Mouse (Mus musculus) heart, embryonic 13.5 days (tissue): Measurements from ENCODE around the gene Dusp28. TPM values are rescaled to one million over a fixed set of nuclear protein-coding genes. Genes with fewer than 3 reads are reported as not detected.

Experiments
- ATAC-seq: fragments of 200-750 bp; cut with Nextera tagmentation; 2 replicates; pipeline ENCODE4 v1.8.0; 2017; ENCODE audit warnings: moderate TSS enrichment; ENCODE audit not compliant: insufficient number of reproducible peaks, low FRiP score, low TSS enrichment; ENCODE audit errors: extremely low read depth
- H3K27ac ChIP-seq: fragments of 300-500 bp; sonication (generic); replicated peaks from 2 replicates; pipeline ENCODE4 v1.5.1; 2015; ENCODE audit warnings: moderate library complexity, mild to moderate bottlenecking, inconsistent platforms
- H3K27me3 ChIP-seq: fragments of 300-500 bp; sonication (generic); replicated peaks from 2 replicates; pipeline ENCODE4 v1.6.1; 2015; ENCODE audit warnings: mild to moderate bottlenecking, inconsistent platforms
- H3K36me3 ChIP-seq: fragments of 300-500 bp; sonication (generic); 2 replicates; pipeline ENCODE4 v1.6.1; 2015; ENCODE audit warnings: mild to moderate bottlenecking, inconsistent platforms
- H3K4me1 ChIP-seq: fragments of 300-500 bp; sonication (generic); 2 replicates; pipeline ENCODE4 v1.6.1; 2015; ENCODE audit warnings: inconsistent platforms
- H3K4me2 ChIP-seq: fragments of 300-500 bp; sonication (generic); 2 replicates; pipeline ENCODE4 v1.6.1; 2015; ENCODE audit warnings: inconsistent platforms, mild to moderate bottlenecking, moderate library complexity
- H3K4me3 ChIP-seq: fragments of 300-500 bp; sonication (generic); 2 replicates; pipeline ENCODE4 v1.5.1; 2015; ENCODE audit warnings: moderate library complexity, mild to moderate bottlenecking, inconsistent platforms
- H3K9ac ChIP-seq: fragments of 300-500 bp; sonication (generic); 2 replicates; pipeline ENCODE4 v1.6.1; 2015; ENCODE audit warnings: inconsistent platforms, mild to moderate bottlenecking, moderate library complexity
- H3K9me3 ChIP-seq: fragments of 300-500 bp; sonication (generic); 2 replicates; pipeline ENCODE4 v1.6.1; 2016; ENCODE audit warnings: inconsistent platforms
- WGBS: fragments of 180-500 bp; shearing (Covaris S2); methylation state at CpG from one replicate; pipeline ENCODE4 v1.1.7; 2015; ENCODE audit warnings: mixed read lengths; 5-methylcytosine and 5-hydroxymethylcytosine counted together
- polyA plus RNA-seq: library from polyadenylated mRNA; unstranded; fragments of >200 nt; fragmentation: Nextera tagmentation; extraction: Ambion mirVana; gene quantifications from 2 replicates; pipeline ENCODE4 v1.2.1, GENCODE M21; 2015

Gene Dusp28
- polyA plus RNA-seq, 1 experiment from 2014 or later: 9.8 TPM

- ATAC-seq: no peak
- Histone ChIP-seq H3K27ac (peak overlapping the region; percentile 67), H3K4me1 (peaks cover 22% of the 10 kb centered on the region), H3K9me3 (no peaks in the 10 kb centered on the region), H3K9ac (no peak overlapping the region), H3K4me2 (no peak overlapping the region), H3K36me3 (peaks cover 48% of the 10 kb centered on the region), H3K4me3 (no peak overlapping the region), H3K27me3 (peaks cover 14% of the 10 kb centered on the region)
- WGBS: 56% methylated on average over 4 of the region's 4 CpGs
Measured at GRCm38 (mm10) chr1:92921496-92921895, 14.7 kb downstream of the Dusp28 start.

GRCm38 (mm10) chr1:92930171-92930706, 23.5 kb downstream of the Dusp28 start:
- H3K27ac ChIP-seq: no peak overlapping the region
- H3K4me3 ChIP-seq: no peak overlapping the region
- H3K9me3 ChIP-seq: peaks cover 6% of the 10 kb centered on the region
- 17% methylated on average over 1 of the region's 1 CpGs for WGBS
- H3K4me2 ChIP-seq: no peak overlapping the region
- H3K9ac ChIP-seq: no peak overlapping the region
- no peak for ATAC-seq
- peaks cover 15% of the 10 kb centered on the region; the same call in 1 of the 2 replicates for H3K27me3 ChIP-seq
- peaks cover 15% of the 10 kb centered on the region for H3K4me1 ChIP-seq
- no peaks in the 10 kb centered on the region for H3K36me3 ChIP-seq

- Histone ChIP-seq H3K9me3 (peaks cover 6% of the 10 kb centered on the region), H3K27ac (peak overlapping the region; percentile 92), H3K4me1 (peaks cover 29% of the 10 kb centered on the region), H3K9ac (peak overlapping the region; percentile 85), H3K27me3 (peaks cover 6% of the 10 kb centered on the region; the same call in 1 of the 2 replicates), H3K4me2 (peak overlapping the region; percentile 85), H3K4me3 (peak overlapping the region; percentile 76), H3K36me3 (peaks cover 9% of the 10 kb centered on the region)
- 74% methylated on average over 4 of the region's 4 CpGs for WGBS
- no peak for ATAC-seq
Measured at GRCm38 (mm10) chr1:92933611-92934010, 26.8 kb downstream of the Dusp28 start.

GRCm38 (mm10) chr1:92934182-92934827, 27.5 kb downstream of the Dusp28 start, which contains the start of gene Capn10:
Capn10 (plus strand) TSS chr1:92934376.
- H3K4me1 ChIP-seq: peaks cover 29% of the 10 kb centered on the region
- WGBS: under 1% methylated on average over 45 of the region's 45 CpGs
- peaks cover 6% of the 10 kb centered on the region for H3K9me3 ChIP-seq
- H3K27ac ChIP-seq: peak within 1 kb of the TSS; percentile 92
- H3K4me2 ChIP-seq: peak within 1 kb of the TSS; percentile 85
- H3K36me3 ChIP-seq: peaks cover 16% of the 10 kb centered on the region
- H3K4me3 ChIP-seq: peak within 1 kb of the TSS; percentile 76
- H3K9ac ChIP-seq: peak within 1 kb of the TSS; percentile 85
- no peaks in the 10 kb centered on the region; the same call in 1 of the 2 replicates for H3K27me3 ChIP-seq
- ATAC-seq: peak; percentile 96

DNA sequence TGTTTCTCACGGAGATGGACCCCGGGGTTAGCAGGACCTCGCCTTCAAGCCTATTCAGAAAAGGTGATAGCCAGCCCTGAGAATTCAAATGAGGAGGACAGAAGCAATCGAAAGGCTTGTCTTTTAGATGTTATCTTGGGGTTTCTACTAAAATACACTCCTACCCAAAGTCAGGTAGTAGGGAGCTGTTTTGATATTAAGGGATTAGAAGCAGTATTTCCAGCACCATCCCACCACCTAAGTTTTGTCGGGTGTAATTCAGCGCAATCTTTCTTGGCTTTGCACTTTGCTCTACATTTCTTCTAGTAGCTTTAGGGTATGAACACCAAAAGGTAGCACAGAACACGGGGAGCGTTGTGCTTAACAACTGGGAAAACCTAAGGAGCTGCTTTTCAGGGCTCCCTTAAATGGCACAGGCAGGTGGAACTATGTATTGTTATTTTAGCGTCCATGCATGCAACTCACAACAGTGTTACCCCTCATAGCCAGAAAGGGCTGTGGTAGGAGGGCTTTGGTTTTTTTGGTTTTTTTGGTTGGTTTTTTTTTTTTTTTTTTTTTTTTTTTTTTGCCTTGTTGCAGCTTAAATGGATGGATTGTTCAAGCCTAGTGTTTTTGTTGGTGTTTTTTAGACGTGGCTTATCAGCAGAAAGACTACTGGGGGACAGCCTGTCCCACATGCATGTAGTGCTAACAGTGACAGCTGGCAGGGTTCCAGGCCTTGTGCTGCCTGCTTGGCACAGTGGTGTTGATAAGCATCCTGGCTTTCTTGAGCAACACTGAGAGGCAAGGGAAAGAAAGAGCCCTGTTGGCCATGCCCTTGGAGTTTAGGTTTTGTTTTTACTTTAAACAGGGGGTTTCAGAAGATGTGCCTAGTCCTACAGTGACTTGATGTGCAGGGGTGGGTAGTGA, 28.5 kb downstream of the Dusp28 start:
- H3K9me3 ChIP-seq: peaks cover 6% of the 10 kb centered on the region
- ATAC-seq: no peak
- H3K36me3 ChIP-seq: peaks cover 26% of the 10 kb centered on the region
- peak overlapping the region; percentile 85 for H3K9ac ChIP-seq
- WGBS: 19% methylated on average over 10 of the region's 10 CpGs
- peak overlapping the region; percentile 76 for H3K4me3 ChIP-seq
- H3K27me3 ChIP-seq: no peaks in the 10 kb centered on the region; the same call in 1 of the 2 replicates
- peak overlapping the region; percentile 85 for H3K4me2 ChIP-seq
- H3K4me1 ChIP-seq: peaks cover 26% of the 10 kb centered on the region
- peak overlapping the region; percentile 92 for H3K27ac ChIP-seq

DNA sequence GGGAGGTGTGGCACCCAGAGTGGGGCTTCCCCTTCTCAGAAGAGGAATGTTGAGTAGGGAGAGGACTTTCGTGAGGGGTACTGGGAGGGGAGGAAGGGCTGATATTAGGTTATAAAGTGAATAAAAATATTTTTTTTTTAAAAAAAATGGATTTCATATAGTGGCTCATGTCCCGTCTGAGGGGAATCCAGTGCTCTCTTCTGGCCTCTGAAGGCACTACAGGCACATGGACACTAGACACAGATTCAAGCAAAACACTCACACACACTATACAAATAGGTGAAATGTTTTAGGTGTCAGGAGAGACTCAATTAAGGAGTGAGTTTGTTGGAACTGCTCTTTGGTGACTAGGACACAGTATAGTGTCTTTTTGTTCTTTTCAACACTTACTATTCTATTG, 29.2 kb downstream of the Dusp28 start:
- Histone ChIP-seq H3K27me3 (no peaks in the 10 kb centered on the region; the same call in 1 of the 2 replicates), H3K9me3 (peaks cover 6% of the 10 kb centered on the region), H3K9ac (peak overlapping the region; percentile 85), H3K4me1 (peaks cover 24% of the 10 kb centered on the region), H3K4me3 (peak overlapping the region; percentile 76), H3K36me3 (peaks cover 32% of the 10 kb centered on the region), H3K4me2 (peak overlapping the region; percentile 85), H3K27ac (no peak overlapping the region)
- whole genome bisulfite sequencing: 29% methylated on average over 2 of the region's 2 CpGs
- no peak for ATAC-seq

DNA sequence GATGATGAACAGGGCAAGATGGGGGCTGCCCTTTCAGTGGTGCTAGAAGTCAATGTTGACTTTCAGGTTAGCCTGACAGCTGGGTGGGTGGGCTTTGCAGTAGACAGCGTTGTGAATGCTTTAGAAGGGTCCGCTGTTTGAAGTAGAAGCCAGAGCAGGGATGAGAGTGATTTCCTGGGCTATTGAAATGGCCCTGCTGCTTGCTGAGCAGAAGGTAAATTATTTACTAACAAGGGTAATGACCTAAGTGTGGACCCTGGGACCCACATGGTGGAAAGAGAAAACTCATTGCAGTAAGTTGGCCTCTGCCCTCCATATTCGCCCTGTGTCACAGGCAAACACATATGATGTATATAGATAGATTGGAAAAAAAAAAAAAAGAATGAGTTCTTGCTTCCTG, 29.7 kb downstream of the Dusp28 start:
- no peak overlapping the region for H3K4me2 ChIP-seq
- no peak for ATAC-seq
- H3K4me3 ChIP-seq: no peak overlapping the region
- WGBS: 75% methylated on average over 3 of the region's 3 CpGs
- H3K36me3 ChIP-seq: peaks cover 37% of the 10 kb centered on the region
- no peak overlapping the region for H3K9ac ChIP-seq
- H3K27ac ChIP-seq: no peak overlapping the region
- H3K27me3 ChIP-seq: no peaks in the 10 kb centered on the region; the same call in 1 of the 2 replicates
- peaks cover 6% of the 10 kb centered on the region for H3K9me3 ChIP-seq
- peaks cover 24% of the 10 kb centered on the region for H3K4me1 ChIP-seq

DNA sequence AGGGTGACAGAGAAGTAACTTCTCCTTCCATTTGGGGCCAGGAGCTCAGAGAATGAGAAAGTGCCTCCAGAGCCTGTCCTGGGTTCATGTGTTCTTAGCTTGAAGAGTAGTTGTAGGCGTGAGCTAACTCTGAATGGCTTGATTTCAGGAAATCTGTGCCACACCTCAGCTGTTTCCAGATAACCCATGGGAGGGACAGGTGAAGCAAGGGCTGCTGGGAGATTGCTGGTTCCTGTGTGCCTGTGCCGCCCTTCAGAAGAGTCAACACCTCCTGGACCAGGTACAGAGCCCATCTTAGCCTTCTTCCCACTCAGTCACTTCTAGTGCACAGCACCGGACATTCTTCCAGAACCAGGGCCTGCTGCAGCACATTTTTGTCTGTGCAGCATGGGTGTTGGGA, 31.0 kb downstream of the Dusp28 start:
- no peak for ATAC-seq
- Histone ChIP-seq H3K27me3 (no peaks in the 10 kb centered on the region), H3K9me3 (peaks cover 1% of the 10 kb centered on the region), H3K4me2 (no peak overlapping the region), H3K36me3 (peaks cover 49% of the 10 kb centered on the region), H3K4me3 (no peak overlapping the region), H3K4me1 (peaks cover 24% of the 10 kb centered on the region), H3K27ac (no peak overlapping the region), H3K9ac (no peak overlapping the region)
- 85% methylated on average over 3 of the region's 3 CpGs for WGBS

DNA sequence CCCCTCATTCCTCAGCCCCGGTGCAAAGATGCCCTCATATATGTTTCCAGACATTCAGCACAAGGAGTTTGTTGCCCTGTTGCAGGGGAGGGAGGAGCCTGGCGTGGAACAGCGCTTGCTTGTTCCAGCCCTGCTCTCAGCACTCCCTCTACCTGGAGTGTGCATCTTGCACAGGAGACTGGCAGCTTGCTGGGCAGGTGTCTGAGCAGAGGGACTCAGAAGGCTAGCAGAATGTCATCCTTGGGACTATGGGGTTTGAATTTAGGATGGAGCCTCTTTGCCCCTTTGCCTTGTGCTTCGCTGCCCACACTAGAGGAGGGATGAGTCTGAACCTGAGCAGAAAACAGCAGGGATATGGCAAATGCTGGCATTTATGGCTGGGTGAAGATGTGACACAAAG, 33.0 kb downstream of the Dusp28 start:
- no peak overlapping the region for H3K4me2 ChIP-seq
- H3K36me3 ChIP-seq: peaks cover 66% of the 10 kb centered on the region
- 89% methylated on average over 4 of the region's 4 CpGs for WGBS
- no peaks in the 10 kb centered on the region for H3K27me3 ChIP-seq
- H3K4me3 ChIP-seq: no peak overlapping the region
- no peak for ATAC-seq
- H3K27ac ChIP-seq: no peak overlapping the region
- no peaks in the 10 kb centered on the region for H3K9me3 ChIP-seq
- peaks cover 19% of the 10 kb centered on the region for H3K4me1 ChIP-seq
- H3K9ac ChIP-seq: no peak overlapping the region

- Histone ChIP-seq H3K36me3 (peaks cover 94% of the 10 kb centered on the region), H3K4me2 (no peak overlapping the region)
- WGBS: 88% methylated on average over 19 of the region's 19 CpGs
Measured at GRCm38 (mm10) chr1:92943219-92943989, 36.6 kb downstream of the Dusp28 start.

More at GRCm38 (mm10) chr1:92943219-92943989, 36.6 kb downstream of the Dusp28 start:
- no peak overlapping the region for H3K4me3 ChIP-seq
- H3K27me3 ChIP-seq: no peaks in the 10 kb centered on the region
- no peak for ATAC-seq
- H3K4me1 ChIP-seq: no peaks in the 10 kb centered on the region
- H3K27ac ChIP-seq: no peak overlapping the region
- H3K9me3 ChIP-seq: no peaks in the 10 kb centered on the region
- H3K9ac ChIP-seq: no peak overlapping the region
